Mouse (Mus musculus): ENCODE results near the gene Vamp1. TPM values are rescaled to one million over a fixed set of nuclear protein-coding genes. Genes with fewer than 3 reads are reported as not detected.

Vamp1 gene
- total RNA-seq, 1 experiment from 2014 or later: 7.7 TPM

GRCm38 (mm10) chr6:125195541-125196075 lies 19.7 kb upstream of the Vamp1 start:
- ATAC-seq (replicated peaks in 1 of 2; ENCODE audit: insufficient read depth in 1 of 2, low FRiP score in 2 of 2, low TSS enrichment in 1 of 2, low read depth in 1 of 2, poor library complexity in 2 of 2, severe bottlenecking in 2 of 2): no peak

- ATAC-seq (replicated peaks in 1 of 2; ENCODE audit: insufficient read depth in 1 of 2, low FRiP score in 2 of 2, low TSS enrichment in 1 of 2, low read depth in 1 of 2, poor library complexity in 2 of 2, severe bottlenecking in 2 of 2): no peak
Observed at GRCm38 (mm10) chr6:125196301-125196700, 19.1 kb upstream of the Vamp1 start.

GRCm38 (mm10) chr6:125197166-125197565 lies 18.2 kb upstream of the Vamp1 start:
- ATAC-seq (replicated peaks in 1 of 2; ENCODE audit: insufficient read depth in 1 of 2, low FRiP score in 2 of 2, low TSS enrichment in 1 of 2, low read depth in 1 of 2, poor library complexity in 2 of 2, severe bottlenecking in 2 of 2): no peak

GRCm38 (mm10) chr6:125210436-125210835 lies 4.9 kb upstream of the Vamp1 start:
- ATAC-seq (replicated peaks in 1 of 2; ENCODE audit: insufficient read depth in 1 of 2, low FRiP score in 2 of 2, low TSS enrichment in 1 of 2, low read depth in 1 of 2, poor library complexity in 2 of 2, severe bottlenecking in 2 of 2): no peak

GRCm38 (mm10) chr6:125212621-125213020 lies 2.7 kb upstream of the Vamp1 start:
- no peak for ATAC-seq (replicated peaks in 1 of 2; ENCODE audit: insufficient read depth in 1 of 2, low FRiP score in 2 of 2, low TSS enrichment in 1 of 2, low read depth in 1 of 2, poor library complexity in 2 of 2, severe bottlenecking in 2 of 2)

- no peak for ATAC-seq (replicated peaks in 1 of 2; ENCODE audit: insufficient read depth in 1 of 2, low FRiP score in 2 of 2, low TSS enrichment in 1 of 2, low read depth in 1 of 2, poor library complexity in 2 of 2, severe bottlenecking in 2 of 2)
Observed at GRCm38 (mm10) chr6:125213129-125213528, 2.2 kb upstream of the Vamp1 start.

- no peak for ATAC-seq (replicated peaks in 1 of 2; ENCODE audit: insufficient read depth in 1 of 2, low FRiP score in 2 of 2, low TSS enrichment in 1 of 2, low read depth in 1 of 2, poor library complexity in 2 of 2, severe bottlenecking in 2 of 2)
Observed at GRCm38 (mm10) chr6:125213715-125214114, 1.6 kb upstream of the Vamp1 start.

- ATAC-seq (replicated peaks in 1 of 2; ENCODE audit: insufficient read depth in 1 of 2, low FRiP score in 2 of 2, low TSS enrichment in 1 of 2, low read depth in 1 of 2, poor library complexity in 2 of 2, severe bottlenecking in 2 of 2): no peak
Observed at GRCm38 (mm10) chr6:125216898-125217297, 1.5 kb downstream of the Vamp1 start.

- ATAC-seq (replicated peaks in 1 of 2; ENCODE audit: insufficient read depth in 1 of 2, low FRiP score in 2 of 2, low TSS enrichment in 1 of 2, low read depth in 1 of 2, poor library complexity in 2 of 2, severe bottlenecking in 2 of 2): no peak
Observed at GRCm38 (mm10) chr6:125217899-125218298, 2.5 kb downstream of the Vamp1 start.

GRCm38 (mm10) chr6:125218963-125219362 lies 3.6 kb downstream of the Vamp1 start:
- ATAC-seq (replicated peaks in 1 of 2; ENCODE audit: insufficient read depth in 1 of 2, low FRiP score in 2 of 2, low TSS enrichment in 1 of 2, low read depth in 1 of 2, poor library complexity in 2 of 2, severe bottlenecking in 2 of 2): peak; percentile 14 to 24; a peak in 1 of 4 replicates

- no peak for ATAC-seq (replicated peaks in 1 of 2; ENCODE audit: insufficient read depth in 1 of 2, low FRiP score in 2 of 2, low TSS enrichment in 1 of 2, low read depth in 1 of 2, poor library complexity in 2 of 2, severe bottlenecking in 2 of 2)
Observed at GRCm38 (mm10) chr6:125221115-125221745, 5.9 kb downstream of the Vamp1 start.

- peak; percentile 65 to 66 for ATAC-seq (replicated peaks in 1 of 2; ENCODE audit: insufficient read depth in 1 of 2, low FRiP score in 2 of 2, low TSS enrichment in 1 of 2, low read depth in 1 of 2, poor library complexity in 2 of 2, severe bottlenecking in 2 of 2)
Observed at GRCm38 (mm10) chr6:125222146-125222545, 6.8 kb downstream of the Vamp1 start.

GRCm38 (mm10) chr6:125222577-125222976 lies 7.2 kb downstream of the Vamp1 start:
- no peak for ATAC-seq (replicated peaks in 1 of 2; ENCODE audit: insufficient read depth in 1 of 2, low FRiP score in 2 of 2, low TSS enrichment in 1 of 2, low read depth in 1 of 2, poor library complexity in 2 of 2, severe bottlenecking in 2 of 2)

GRCm38 (mm10) chr6:125225518-125226115 lies 10.3 kb downstream of the Vamp1 start:
- no peak for ATAC-seq (replicated peaks in 1 of 2; ENCODE audit: insufficient read depth in 1 of 2, low FRiP score in 2 of 2, low TSS enrichment in 1 of 2, low read depth in 1 of 2, poor library complexity in 2 of 2, severe bottlenecking in 2 of 2)

- ATAC-seq (replicated peaks in 1 of 2; ENCODE audit: insufficient read depth in 1 of 2, low FRiP score in 2 of 2, low TSS enrichment in 1 of 2, low read depth in 1 of 2, poor library complexity in 2 of 2, severe bottlenecking in 2 of 2): no peak
Observed at GRCm38 (mm10) chr6:125230571-125230970, 15.2 kb downstream of the Vamp1 start.

- peak; percentile 76 to 83 for ATAC-seq (replicated peaks in 1 of 2; ENCODE audit: insufficient read depth in 1 of 2, low FRiP score in 2 of 2, low TSS enrichment in 1 of 2, low read depth in 1 of 2, poor library complexity in 2 of 2, severe bottlenecking in 2 of 2)
Observed at GRCm38 (mm10) chr6:125231117-125232044, 16.0 kb downstream of the Vamp1 start, which contains the start of gene Tapbpl. TSS of gene Tapbpl (minus strand) at chr6:125231860.

GRCm38 (mm10) chr6:125232045-125232437 lies 16.7 kb downstream of the Vamp1 start:
- 0 out of 4 replicates have a peak, but pooled peaks of 1 of the 2 experiments have one; percentile 5 for ATAC-seq (replicated peaks in 1 of 2; ENCODE audit: insufficient read depth in 1 of 2, low FRiP score in 2 of 2, low TSS enrichment in 1 of 2, low read depth in 1 of 2, poor library complexity in 2 of 2, severe bottlenecking in 2 of 2)

- ATAC-seq (replicated peaks in 1 of 2; ENCODE audit: insufficient read depth in 1 of 2, low FRiP score in 2 of 2, low TSS enrichment in 1 of 2, low read depth in 1 of 2, poor library complexity in 2 of 2, severe bottlenecking in 2 of 2): no peak
Observed at GRCm38 (mm10) chr6:125232516-125232915, 17.2 kb downstream of the Vamp1 start.

Data from hematopoietic stem cell, adult 5-6 weeks (primary cell).